Mouse (Mus musculus): ENCODE measurements at regions not wholly inside any gene's neighbourhood (a gene's known extent, or its start where the extent isn't known, plus 50 kb on each side); places are given as distances from the start of the nearest gene placed in this dataset.
"Not testable (repeated sequence)": the region's sequence is repeated elsewhere in the genome, so short reads cannot be mapped to it uniquely, and the experiment has no call there.

DNA sequence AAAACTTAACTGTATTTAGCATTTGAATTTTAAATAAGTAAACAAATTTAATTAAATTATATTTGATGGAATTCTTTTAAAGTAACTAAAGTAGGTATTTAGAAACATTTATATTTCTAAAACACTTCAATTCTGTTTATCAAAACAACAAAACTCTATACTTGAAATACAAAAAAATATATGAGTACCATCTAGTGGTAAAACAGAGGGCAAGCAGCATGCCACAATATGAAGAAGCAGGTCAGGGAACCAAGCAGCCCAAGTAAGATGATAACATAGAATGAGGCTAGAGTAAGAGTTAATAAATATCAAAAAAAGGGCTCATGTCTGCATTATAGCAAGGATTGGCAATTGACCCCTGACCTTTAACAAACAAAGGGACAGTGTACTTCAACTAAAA is 639.7 kb downstream of the Cdh10 start:
- Histone ChIP-seq H3K4me3 (replicated peaks in 1 of 3; ENCODE audit: low read depth in 2 of 3, low read length in 2 of 3, poor library complexity in 1 of 3) (no peak overlapping the region), H3K36me3 (replicated peaks in 1 of 2; ENCODE audit: control insufficient read depth in 1 of 2, insufficient read depth in 1 of 2, low read length in 1 of 2) (no peaks in the 10 kb centered on the region), H3K79me2 (replicated peaks; ENCODE audit: control insufficient read depth, extremely low read depth, insufficient read depth, poor library complexity, severe bottlenecking) (no peaks in the 10 kb centered on the region), H3K9me3 (replicated peaks; ENCODE audit: low read length) (peaks cover 43% of the 10 kb centered on the region), H3K27ac (ENCODE audit: insufficient read depth, low read depth) (no peak overlapping the region), H3K4me1 (ENCODE audit: control insufficient read depth in 1 of 2, insufficient read depth in 2 of 2) (no peaks in the 10 kb centered on the region), H3K4me2 (ENCODE audit: insufficient read depth, low read depth, poor library complexity, severe bottlenecking) (no peak overlapping the region), H3K27me3 (replicated peaks) (no peaks in the 10 kb centered on the region), H3K9ac (ENCODE audit: insufficient read depth, low read depth) (no peak overlapping the region)
- in situ Hi-C loops (cut with MboI; ENCODE audit: low pct_ligation_motif_present, low pct_unique_long_range_greater_than_20kb, low sequenced_read_pairs) (no loop called here), dilution Hi-C loops (cut with MboI; ENCODE audit: extremely low pct_ligation_motif_present, extremely low pct_unique_long_range_greater_than_20kb, low sequenced_read_pairs) (no loop called here)
- TF ChIP-seq ETS1 (conservative IDR thresholded peaks at IDR 0.05; ENCODE audit: low read depth, low read length) (no peak), CHD1 (IDR thresholded peaks at IDR 0.05; ENCODE audit: low read depth, low read length) (no peak), JUND (conservative IDR thresholded peaks at IDR 0.05; ENCODE audit: low read depth, low read length) (no peak), ZKSCAN1 (IDR thresholded peaks at IDR 0.05; ENCODE audit: borderline replicate concordance, low read depth, low read length) (no peak), MAFK (IDR thresholded peaks at IDR 0.05; ENCODE audit: insufficient replicate concordance, low read length) (no peak), GABPA (IDR thresholded peaks at IDR 0.05; ENCODE audit: insufficient replicate concordance, low read depth, low read length) (no peak), ZC3H11A (IDR thresholded peaks at IDR 0.05; ENCODE audit: low read depth, low read length) (no peak), IRF4 (IDR thresholded peaks at IDR 0.05; ENCODE audit: low read depth, low read length) (no peak)
- no peak for DNase-seq (ENCODE audit: extremely low read depth)

DNA sequence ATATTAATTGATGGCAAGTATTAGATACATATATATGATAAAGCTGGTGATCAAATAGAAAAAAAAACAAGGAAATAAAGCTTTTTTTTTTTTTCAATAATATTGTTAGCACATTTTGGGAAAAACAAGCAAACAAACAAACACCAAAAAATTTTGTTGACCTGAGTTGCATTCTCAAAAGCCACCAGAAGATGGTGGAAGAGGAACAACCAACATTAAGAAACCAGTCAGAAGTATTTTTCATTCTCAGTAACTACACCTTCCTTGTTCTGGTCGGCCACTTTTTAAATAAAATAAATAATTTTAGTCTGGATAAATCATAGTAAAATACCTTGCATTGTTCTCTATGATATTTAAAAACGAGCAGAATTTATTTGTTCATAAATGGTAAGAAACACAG is 654.8 kb downstream of the Cdh10 start:
- in situ Hi-C loops (cut with MboI; ENCODE audit: low pct_ligation_motif_present, low pct_unique_long_range_greater_than_20kb, low sequenced_read_pairs): no loop called here

DNA sequence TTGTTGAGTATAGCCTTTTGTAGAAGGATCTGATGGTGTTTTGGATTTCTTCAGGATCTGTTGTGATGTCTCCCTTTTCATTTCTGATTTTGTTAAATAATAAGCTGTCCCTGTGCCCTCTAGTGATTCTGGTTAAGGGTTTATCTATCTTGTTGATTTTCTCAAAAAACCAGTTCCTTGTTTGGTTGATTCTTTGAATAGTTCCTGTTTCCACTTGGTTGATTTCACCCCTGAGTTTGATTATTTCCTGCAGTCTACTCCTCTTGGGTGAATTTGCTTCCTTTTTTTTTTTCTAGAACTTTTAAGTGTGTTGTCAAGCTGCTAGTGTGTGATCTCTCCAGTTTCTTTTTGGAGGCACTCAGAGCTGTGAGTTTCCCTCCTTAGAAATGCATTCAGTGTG is 674.8 kb downstream of the Cdh10 start:
- DNase-seq (ENCODE audit: extremely low read depth); H3K79me2 ChIP-seq (replicated peaks; ENCODE audit: control insufficient read depth, extremely low read depth, insufficient read depth, poor library complexity, severe bottlenecking); H3K4me3 ChIP-seq (replicated peaks in 1 of 3; ENCODE audit: low read depth in 2 of 3, low read length in 2 of 3, poor library complexity in 1 of 3); in situ Hi-C loops (cut with MboI; ENCODE audit: low pct_ligation_motif_present, low pct_unique_long_range_greater_than_20kb, low sequenced_read_pairs); H3K27ac ChIP-seq (ENCODE audit: insufficient read depth, low read depth); H3K4me1 ChIP-seq (ENCODE audit: control insufficient read depth in 1 of 2, insufficient read depth in 2 of 2); dilution Hi-C loops (cut with MboI; ENCODE audit: extremely low pct_ligation_motif_present, extremely low pct_unique_long_range_greater_than_20kb, low sequenced_read_pairs); H3K4me2 ChIP-seq (ENCODE audit: insufficient read depth, low read depth, poor library complexity, severe bottlenecking); H3K27me3 ChIP-seq (replicated peaks); H3K9me3 ChIP-seq (replicated peaks; ENCODE audit: low read length); H3K36me3 ChIP-seq (replicated peaks in 1 of 2; ENCODE audit: control insufficient read depth in 1 of 2, insufficient read depth in 1 of 2, low read length in 1 of 2); H3K9ac ChIP-seq (ENCODE audit: insufficient read depth, low read depth): not testable (repeated sequence)

More for the DNA sequence above, 654.8 kb downstream of the Cdh10 start:
- no peaks in the 10 kb centered on the region for H3K79me2 ChIP-seq (replicated peaks; ENCODE audit: control insufficient read depth, extremely low read depth, insufficient read depth, poor library complexity, severe bottlenecking)
- no peak overlapping the region for H3K27ac ChIP-seq (ENCODE audit: insufficient read depth, low read depth)
- no peak overlapping the region for H3K4me2 ChIP-seq (ENCODE audit: insufficient read depth, low read depth, poor library complexity, severe bottlenecking)
- DNase-seq (ENCODE audit: extremely low read depth): no peak
- H3K27me3 ChIP-seq (replicated peaks): no peaks in the 10 kb centered on the region
- no peaks in the 10 kb centered on the region for H3K36me3 ChIP-seq (replicated peaks in 1 of 2; ENCODE audit: control insufficient read depth in 1 of 2, insufficient read depth in 1 of 2, low read length in 1 of 2)
- no peak overlapping the region for H3K4me3 ChIP-seq (replicated peaks in 1 of 3; ENCODE audit: low read depth in 2 of 3, low read length in 2 of 3, poor library complexity in 1 of 3)
- peaks cover 28% of the 10 kb centered on the region for H3K9me3 ChIP-seq (replicated peaks; ENCODE audit: low read length)
- dilution Hi-C loops (cut with MboI; ENCODE audit: extremely low pct_ligation_motif_present, extremely low pct_unique_long_range_greater_than_20kb, low sequenced_read_pairs): no loop called here
- TF ChIP-seq CTCF (conservative IDR thresholded peaks at IDR 0.05 in 1 of 2, IDR thresholded peaks at IDR 0.05 in 1 of 2; ENCODE audit: low read depth in 2 of 2, low read length in 2 of 2) (peak in 1 of 2 experiments; percentile 38; a peak in 2 of 4 replicates), CHD2 (IDR thresholded peaks at IDR 0.05; ENCODE audit: low read length) (no peak), HCFC1 (IDR thresholded peaks at IDR 0.05; ENCODE audit: low read depth, low read length) (no peak), RAD21 (IDR thresholded peaks at IDR 0.05; ENCODE audit: low read depth, low read length) (peak; percentile 45), MYC (IDR thresholded peaks at IDR 0.05; ENCODE audit: low read depth, low read length) (no peak), MEF2A (IDR thresholded peaks at IDR 0.05; ENCODE audit: borderline replicate concordance, low read depth, low read length) (no peak), NELFE (IDR thresholded peaks at IDR 0.05; ENCODE audit: low read depth, low read length) (no peak), ZKSCAN1 (IDR thresholded peaks at IDR 0.05; ENCODE audit: borderline replicate concordance, low read depth, low read length) (no peak)
- H3K4me1 ChIP-seq (ENCODE audit: control insufficient read depth in 1 of 2, insufficient read depth in 2 of 2): no peaks in the 10 kb centered on the region
- no peak overlapping the region for H3K9ac ChIP-seq (ENCODE audit: insufficient read depth, low read depth)

Data from CH12.LX (cell line).